Mouse (Mus musculus) midbrain, embryonic 14.5 days (tissue): ENCODE results near the gene Rcvrn. TPM values are rescaled to one million over a fixed set of nuclear protein-coding genes. Genes with fewer than 3 reads are reported as not detected.

Experiments used
- ATAC-seq: fragments of 200-750 bp; cut with Nextera tagmentation; 2 replicates; pipeline ENCODE4 v1.8.0; 2017; ENCODE audit warnings: moderate number of reproducible peaks, moderate library complexity; ENCODE audit not compliant: low FRiP score, low TSS enrichment
- DNase-seq: peaks from one replicate; pipeline ENCODE4 v3.0.0-alpha.2; 2015
- H3K27ac ChIP-seq: fragments of 300-500 bp; sonication (generic); replicated peaks from 2 replicates; pipeline ENCODE4 v1.5.1; 2014; ENCODE audit warnings: mild to moderate bottlenecking, low read depth, low read length, moderate library complexity
- H3K27me3 ChIP-seq: fragments of 300-500 bp; sonication (generic); 2 replicates; pipeline ENCODE4 v1.6.1; 2014; ENCODE audit warnings: low read length, control low read depth, mixed read lengths; ENCODE audit not compliant: control insufficient read depth, insufficient read depth
- H3K36me3 ChIP-seq: fragments of 300-500 bp; sonication (generic); 2 replicates; pipeline ENCODE4 v1.6.1; 2014; ENCODE audit warnings: low read length, control low read depth; ENCODE audit not compliant: control insufficient read depth, insufficient read depth
- H3K4me1 ChIP-seq: fragments of 300-500 bp; sonication (generic); 2 replicates; pipeline ENCODE4 v1.6.1; 2014; ENCODE audit warnings: mild to moderate bottlenecking, antibody characterized with exemption, low read length, control low read depth; ENCODE audit not compliant: control insufficient read depth, insufficient read depth
- H3K4me2 ChIP-seq: fragments of 300-500 bp; sonication (generic); 2 replicates; pipeline ENCODE4 v1.6.1; 2014; ENCODE audit warnings: mild to moderate bottlenecking, low read length, moderate library complexity
- H3K4me3 ChIP-seq: fragments of 300-500 bp; sonication (generic); replicated peaks from 2 replicates; pipeline ENCODE4 v1.5.1; 2014; ENCODE audit warnings: low read depth, low read length
- H3K9ac ChIP-seq: fragments of 300-500 bp; sonication (generic); replicated peaks from 2 replicates; pipeline ENCODE4 v1.6.1; 2014; ENCODE audit warnings: mild to moderate bottlenecking, low read length, moderate library complexity
- H3K9me3 ChIP-seq: fragments of 300-500 bp; sonication (generic); 2 replicates; pipeline ENCODE4 v1.6.1; 2016; ENCODE audit warnings: low read length, control low read depth, mixed read lengths; ENCODE audit not compliant: control insufficient read depth
- WGBS: fragments of 180-500 bp; shearing (Covaris S2); extraction: QIAGEN DNeasy Blood & Tissue Kit; methylation state at CpG from one replicate; pipeline ENCODE4 v1.1.7; 2014; 5-methylcytosine and 5-hydroxymethylcytosine counted together
- polyA plus RNA-seq: library from polyadenylated mRNA; unstranded; fragments of >200 nt; fragmentation: Nextera tagmentation; extraction: Ambion mirVana; gene quantifications from 2 replicates; pipeline ENCODE4 v1.2.1, GENCODE M21; 2014

Gene Rcvrn
- polyA plus RNA-seq, 1 experiment from 2014 or later = not detected

DNA sequence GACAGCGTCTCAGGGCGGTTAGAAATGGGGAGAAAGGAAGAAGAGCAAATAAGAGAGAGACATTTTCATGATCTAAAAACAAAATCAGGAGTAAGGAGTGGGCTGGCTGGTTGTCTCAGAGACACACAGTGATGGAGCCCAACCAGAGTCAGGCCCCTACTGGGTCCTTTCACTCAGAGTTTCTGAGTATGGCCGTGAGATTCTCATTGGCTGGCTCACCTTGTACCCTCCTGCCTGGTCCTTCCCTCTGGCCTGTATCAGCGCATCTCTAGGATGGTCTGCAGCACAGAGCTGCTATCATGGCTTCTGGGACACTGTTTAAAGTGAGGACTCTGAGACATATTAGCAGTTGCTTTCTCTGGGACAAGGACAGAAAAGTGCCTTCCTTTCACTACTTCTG, 40.6 kb upstream of the Rcvrn start:
- 86% methylated on average over 4 of the region's 4 CpGs for WGBS
- DNase-seq (no peak), ATAC-seq (no peak)
- Histone ChIP-seq H3K9ac (no peak overlapping the region), H3K27me3 (no peaks in the 10 kb centered on the region), H3K27ac (no peak overlapping the region), H3K36me3 (no peaks in the 10 kb centered on the region), H3K4me2 (no peak overlapping the region), H3K4me1 (peaks cover 12% of the 10 kb centered on the region), H3K4me3 (no peak overlapping the region), H3K9me3 (no peaks in the 10 kb centered on the region)

DNA sequence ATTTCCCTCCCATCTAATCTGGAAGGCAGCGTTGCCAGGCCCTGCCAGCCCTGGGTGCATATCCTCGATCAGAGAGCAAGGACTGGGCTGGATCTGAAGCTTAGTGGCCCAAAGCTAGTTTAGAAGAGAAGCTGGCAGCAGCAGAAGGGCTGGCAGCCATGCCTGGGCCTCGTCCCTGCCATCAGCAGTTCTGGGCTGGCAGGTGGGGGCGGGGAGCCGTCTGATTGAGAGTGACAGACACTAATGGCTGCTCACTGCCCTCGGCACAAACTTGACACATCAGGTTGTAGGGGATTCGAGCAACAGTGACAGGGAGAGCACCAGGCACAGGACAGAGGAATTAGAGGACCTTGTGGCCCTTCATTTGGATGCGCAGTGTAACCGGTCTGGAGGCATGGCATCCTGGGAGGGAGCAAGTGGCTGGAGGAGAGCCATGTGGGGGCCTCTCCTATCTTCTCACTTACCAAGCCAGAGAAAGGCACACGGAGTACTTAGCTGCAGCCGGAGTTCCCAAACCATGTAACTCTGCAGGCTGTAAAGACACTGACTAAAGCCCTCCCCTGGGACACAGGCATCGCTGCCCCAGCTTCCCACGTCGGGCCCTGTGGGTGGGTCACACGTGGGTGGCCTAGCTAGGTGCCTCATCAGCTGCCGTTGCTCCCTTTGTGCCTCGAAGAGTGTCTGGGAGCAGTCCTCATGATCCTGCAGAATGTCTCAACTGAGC, 39.7 kb upstream of the Rcvrn start:
- no peak for DNase-seq
- H3K27ac ChIP-seq = no peak overlapping the region
- no peak for ATAC-seq
- no peak overlapping the region for H3K4me2 ChIP-seq
- WGBS = 70% methylated on average over 17 of the region's 17 CpGs
- H3K9ac ChIP-seq = no peak overlapping the region
- no peaks in the 10 kb centered on the region for H3K9me3 ChIP-seq
- H3K27me3 ChIP-seq = no peaks in the 10 kb centered on the region
- no peaks in the 10 kb centered on the region for H3K36me3 ChIP-seq
- peaks cover 12% of the 10 kb centered on the region for H3K4me1 ChIP-seq
- H3K4me3 ChIP-seq = no peak overlapping the region

DNA sequence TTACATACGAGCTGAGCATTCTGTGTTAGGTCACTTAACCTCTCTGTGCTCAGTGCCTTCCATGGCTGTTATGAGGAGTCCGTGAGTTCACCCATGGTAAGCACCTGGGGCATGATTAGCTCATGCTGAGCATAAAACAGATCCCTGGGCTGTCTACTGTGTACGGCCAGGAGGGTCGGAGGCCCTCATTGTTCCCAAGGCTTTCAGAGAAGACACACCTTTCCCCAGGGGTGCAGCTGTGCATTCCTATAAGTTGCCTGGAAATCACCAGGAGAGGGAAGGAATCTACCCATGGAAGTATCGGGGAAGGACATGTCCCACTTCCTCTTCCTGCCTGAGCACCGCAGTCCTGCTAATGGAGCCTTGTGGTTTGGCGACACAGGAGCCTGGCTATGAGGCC, 38.8 kb upstream of the Rcvrn start:
- Histone ChIP-seq H3K36me3 (no peaks in the 10 kb centered on the region), H3K27me3 (no peaks in the 10 kb centered on the region), H3K4me3 (no peak overlapping the region), H3K27ac (no peak overlapping the region), H3K4me2 (no peak overlapping the region), H3K9me3 (no peaks in the 10 kb centered on the region), H3K4me1 (peaks cover 12% of the 10 kb centered on the region), H3K9ac (no peak overlapping the region)
- whole genome bisulfite sequencing = 85% methylated on average over 7 of the region's 7 CpGs
- DNase-seq (no peak), ATAC-seq (no peak)

DNA sequence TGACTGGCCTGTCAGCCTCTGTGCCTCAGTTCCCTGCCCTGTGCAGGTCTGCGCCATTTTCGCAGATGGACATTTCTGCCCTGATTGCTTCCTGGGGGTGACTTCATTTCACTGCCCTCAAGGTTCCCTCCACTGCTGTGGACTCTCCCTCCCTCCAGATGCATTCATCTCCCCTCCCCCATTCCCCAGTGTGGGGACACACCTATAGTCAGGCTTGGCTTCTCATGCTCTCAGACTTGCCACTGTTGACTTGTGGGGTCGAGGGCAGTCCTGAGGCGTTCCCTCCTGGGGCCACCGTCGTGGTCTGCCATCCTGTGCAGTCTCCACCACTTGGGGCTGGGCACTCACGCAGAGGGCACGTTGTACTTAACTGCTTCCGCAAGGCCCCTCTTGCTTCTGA, 38.3 kb upstream of the Rcvrn start:
- H3K27me3 ChIP-seq = no peaks in the 10 kb centered on the region
- ATAC-seq (no peak), DNase-seq (no peak)
- no peak overlapping the region for H3K4me3 ChIP-seq
- no peak overlapping the region for H3K9ac ChIP-seq
- no peak overlapping the region for H3K4me2 ChIP-seq
- H3K36me3 ChIP-seq = no peaks in the 10 kb centered on the region
- H3K4me1 ChIP-seq = peaks cover 12% of the 10 kb centered on the region
- H3K9me3 ChIP-seq = no peaks in the 10 kb centered on the region
- no peak overlapping the region for H3K27ac ChIP-seq
- 91% methylated on average over 9 of the region's 9 CpGs for WGBS

DNA sequence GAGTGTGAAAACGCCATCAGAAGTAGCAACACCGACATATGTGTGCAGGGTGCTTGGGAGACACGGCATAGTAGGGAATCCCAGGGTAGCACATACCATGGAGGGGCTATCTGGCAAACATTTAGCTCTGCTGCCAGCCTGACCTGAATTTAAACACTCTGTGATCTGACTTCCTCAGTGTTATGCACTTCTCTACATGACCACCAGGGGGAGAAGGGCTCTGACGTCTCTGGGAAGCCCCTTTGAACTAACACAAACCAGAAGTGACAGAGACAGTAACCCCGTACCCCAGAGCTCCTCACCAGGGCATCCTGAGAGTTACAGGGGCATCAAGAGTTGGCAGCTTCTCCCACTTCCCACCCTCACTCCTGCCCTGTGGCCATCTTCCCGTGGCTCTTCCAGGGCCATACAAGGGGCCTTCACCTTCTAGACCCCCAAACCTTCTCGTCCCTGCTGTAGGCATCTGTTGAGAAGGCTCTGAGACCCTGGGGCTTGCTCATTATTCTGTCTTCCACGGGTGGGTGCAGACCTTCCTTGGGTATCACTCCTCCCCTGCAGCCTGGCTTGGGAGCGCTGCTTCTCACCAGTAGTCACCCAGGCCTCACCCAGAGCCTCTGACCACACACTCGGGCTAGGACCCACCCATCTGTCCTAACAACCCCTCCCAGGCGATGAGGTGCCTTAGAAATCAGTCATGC, 37.3 kb upstream of the Rcvrn start:
- H3K9me3 ChIP-seq = no peaks in the 10 kb centered on the region

DNA sequence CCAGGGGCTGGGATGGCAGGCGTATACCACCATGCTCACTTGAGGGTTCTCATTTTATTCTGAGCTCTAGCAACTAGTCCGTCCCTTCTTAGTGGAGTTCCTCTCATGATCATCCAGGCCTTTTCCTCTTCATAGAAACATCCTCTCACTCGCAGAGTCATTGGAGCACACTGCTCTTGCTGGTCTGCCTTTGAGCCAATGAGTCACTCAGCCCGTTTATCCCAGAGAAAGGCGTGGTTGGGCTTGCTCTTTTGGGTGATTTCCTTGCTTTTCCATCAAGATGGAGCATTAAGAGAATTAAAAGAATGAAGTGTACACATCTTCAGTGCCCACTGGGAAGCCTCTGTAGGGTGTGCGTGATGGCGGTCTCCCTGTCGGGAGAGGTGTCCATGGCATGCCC, 33.7 kb upstream of the Rcvrn start:
- WGBS = 91% methylated on average over 8 of the region's 8 CpGs
- Histone ChIP-seq H3K36me3 (no peaks in the 10 kb centered on the region), H3K4me2 (no peak overlapping the region), H3K9ac (no peak overlapping the region), H3K4me1 (no peaks in the 10 kb centered on the region), H3K4me3 (no peak overlapping the region), H3K27ac (no peak overlapping the region), H3K27me3 (no peaks in the 10 kb centered on the region), H3K9me3 (no peaks in the 10 kb centered on the region)
- ATAC-seq (no peak), DNase-seq (no peak)

More for the DNA sequence above, 37.3 kb upstream of the Rcvrn start:
- no peak overlapping the region for H3K27ac ChIP-seq
- H3K36me3 ChIP-seq = no peaks in the 10 kb centered on the region
- peak; percentile 79 for DNase-seq
- H3K4me2 ChIP-seq = no peak overlapping the region
- H3K9ac ChIP-seq = no peak overlapping the region
- H3K27me3 ChIP-seq = no peaks in the 10 kb centered on the region
- no peak overlapping the region for H3K4me3 ChIP-seq
- no peak for ATAC-seq
- WGBS = 51% methylated on average over 11 of the region's 11 CpGs
- peaks cover 3% of the 10 kb centered on the region; the same call in 1 of the 2 replicates for H3K4me1 ChIP-seq

DNA sequence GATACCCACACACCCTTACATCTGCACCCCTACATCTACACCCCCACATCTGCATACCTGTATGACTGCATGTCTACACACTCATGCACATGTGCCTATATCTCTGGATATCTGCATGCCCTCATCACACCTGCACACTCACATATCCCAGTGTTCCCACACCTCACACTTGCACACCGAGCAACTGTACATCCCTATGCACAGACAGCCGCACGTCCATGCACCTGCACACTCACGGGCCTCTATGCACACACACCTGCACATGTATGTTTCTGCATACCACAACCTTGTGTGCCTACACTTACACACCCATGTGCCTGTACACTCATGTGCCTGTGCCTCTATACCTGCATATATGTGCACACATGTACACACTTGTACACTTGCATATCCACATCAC, 31.7 kb upstream of the Rcvrn start:
- Histone ChIP-seq H3K27ac (no peak overlapping the region), H3K9ac (no peak overlapping the region), H3K4me1 (no peaks in the 10 kb centered on the region), H3K27me3 (no peaks in the 10 kb centered on the region), H3K4me2 (no peak overlapping the region), H3K4me3 (no peak overlapping the region), H3K9me3 (no peaks in the 10 kb centered on the region), H3K36me3 (no peaks in the 10 kb centered on the region)
- DNase-seq = no peak
- 97% methylated on average over 4 of the region's 4 CpGs for WGBS
- ATAC-seq = no peak

DNA sequence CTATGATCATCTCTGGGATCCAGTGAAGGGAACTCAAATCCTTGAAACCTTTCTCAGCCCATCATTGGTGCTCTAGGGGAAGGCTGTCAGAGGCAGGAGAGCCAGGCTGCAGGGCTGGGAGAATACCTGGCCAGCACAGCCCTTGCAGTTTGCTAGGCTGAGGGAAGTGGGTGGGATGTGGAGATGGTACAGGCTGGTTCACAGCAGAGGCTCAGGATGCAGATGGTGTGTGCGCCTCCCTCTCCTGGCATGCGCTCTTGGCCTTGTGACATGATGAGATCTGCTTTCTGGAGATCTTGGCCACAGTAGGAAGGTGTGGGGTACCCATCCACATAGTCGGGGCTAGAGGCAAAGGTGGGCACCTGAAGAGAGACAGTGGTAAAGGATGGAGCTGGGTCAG, 30.9 kb upstream of the Rcvrn start:
- no peak for ATAC-seq
- Histone ChIP-seq H3K4me1 (no peaks in the 10 kb centered on the region), H3K9ac (no peak overlapping the region), H3K27me3 (no peaks in the 10 kb centered on the region), H3K36me3 (no peaks in the 10 kb centered on the region), H3K4me2 (no peak overlapping the region), H3K27ac (no peak overlapping the region), H3K9me3 (no peaks in the 10 kb centered on the region), H3K4me3 (no peak overlapping the region)
- WGBS = 87% methylated on average over 3 of the region's 3 CpGs
- DNase-seq = no peak

DNA sequence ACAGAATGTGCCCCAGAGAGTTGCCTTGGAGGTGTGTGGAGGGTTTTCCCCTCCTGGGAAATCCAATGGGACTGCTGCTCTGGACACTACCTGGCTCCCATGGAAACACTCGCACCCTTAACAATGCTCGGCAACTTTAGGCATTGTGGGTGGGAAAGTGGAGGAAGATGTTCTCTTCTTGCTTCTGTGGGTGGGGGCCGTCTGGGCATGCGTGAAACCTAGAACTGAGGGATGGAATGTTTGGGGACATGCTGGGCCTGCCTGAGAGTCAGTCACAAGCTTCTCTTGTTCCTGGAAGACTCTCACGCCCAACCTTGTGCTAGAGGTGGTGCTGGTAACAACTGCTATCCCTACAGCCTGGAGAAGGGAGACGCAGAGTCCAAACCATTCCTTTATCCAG, 30.2 kb upstream of the Rcvrn start:
- WGBS = 84% methylated on average over 6 of the region's 6 CpGs
- H3K9me3 ChIP-seq = no peaks in the 10 kb centered on the region
- no peak overlapping the region for H3K4me2 ChIP-seq
- H3K36me3 ChIP-seq = no peaks in the 10 kb centered on the region
- no peaks in the 10 kb centered on the region for H3K4me1 ChIP-seq
- H3K27me3 ChIP-seq = no peaks in the 10 kb centered on the region
- no peak overlapping the region for H3K9ac ChIP-seq
- H3K4me3 ChIP-seq = no peak overlapping the region
- DNase-seq (no peak), ATAC-seq (no peak)
- no peak overlapping the region for H3K27ac ChIP-seq
